Mouse (Mus musculus) ES-Bruce4 (cell line): ENCODE data around the gene Gtpbp3.

Experiments used
- CTCF ChIP-seq: IDR thresholded peaks from one replicate; pipeline ENCODE4 v1.8.1; 2011; ENCODE audit warnings: low read depth, low read length
- POLR2A ChIP-seq: IDR thresholded peaks from one replicate; pipeline ENCODE4 v1.8.1; 2011; ENCODE audit warnings: low read length; ENCODE audit not compliant: insufficient read depth

DNA sequence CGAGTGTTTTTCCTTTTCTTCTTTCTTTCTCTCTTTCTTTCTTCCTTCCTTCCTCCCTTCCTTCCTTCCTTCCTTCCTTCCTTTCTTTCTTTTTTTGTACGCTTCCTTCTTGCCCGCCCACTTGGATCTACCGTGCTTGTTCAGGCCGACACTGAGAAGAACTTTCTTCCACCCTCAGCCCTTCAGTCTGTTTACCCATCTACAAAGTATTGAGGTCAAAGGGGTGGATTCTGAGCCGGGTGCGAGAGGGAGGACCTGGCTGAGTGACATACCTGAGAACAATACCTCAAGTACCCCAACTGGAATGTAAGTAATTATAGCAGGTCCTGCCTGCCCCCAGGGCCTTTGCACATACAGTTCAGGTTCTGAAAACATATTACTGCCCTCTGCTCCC lies 1.8 kb upstream of the Gtpbp3 start:
- TF ChIP-seq CTCF: no peak
- TF ChIP-seq POLR2A: no peak
